Mouse (Mus musculus): ENCODE measurements around the gene Barx1. TPM values are rescaled to one million over a fixed set of nuclear protein-coding genes. Genes with fewer than 3 reads are reported as not detected.
A peak's percentile ranks its signal among the peaks of the same experiment; 100 is the strongest.

The Barx1 gene
- 2.7 and 4.8 TPM in 2 replicates for polyA plus RNA-seq (2016; fragmentation: Nextera tagmentation; extraction: Ambion mirVana)

DNA sequence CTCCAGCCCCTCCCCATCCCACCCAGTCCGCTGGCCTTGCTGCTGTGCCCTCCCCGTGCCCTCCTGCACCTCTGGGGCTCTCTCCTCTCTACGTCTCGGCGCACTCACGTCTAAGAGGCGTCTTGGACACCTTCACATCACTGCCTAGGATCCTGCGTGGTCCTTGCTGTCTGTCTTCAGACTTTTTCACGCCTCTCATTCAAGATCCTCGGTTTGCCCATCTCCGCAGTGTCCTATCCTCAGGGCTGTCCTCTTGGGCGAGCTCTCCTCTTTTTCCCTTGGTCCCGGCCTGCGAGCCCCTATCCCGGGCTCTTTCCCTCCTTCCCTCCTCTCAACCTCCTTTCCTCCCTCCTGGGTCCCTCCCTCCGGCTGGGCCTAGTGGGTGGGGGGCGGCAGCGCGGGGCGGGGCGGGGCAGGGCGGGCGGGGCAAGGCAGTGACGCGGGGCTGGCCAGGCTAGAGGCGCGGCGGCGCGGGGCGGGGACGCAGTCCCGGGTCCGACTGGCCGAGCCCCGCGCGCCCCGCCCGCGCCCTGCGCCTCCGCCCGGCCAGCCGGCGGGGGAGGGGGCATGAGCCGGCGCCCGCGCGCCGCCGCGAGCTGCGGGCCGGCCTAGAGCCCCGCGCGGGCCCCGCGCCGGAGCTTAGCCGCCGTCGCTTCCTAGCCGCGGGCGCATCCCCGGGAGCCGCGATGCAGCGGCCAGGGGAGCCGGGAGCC lies at the start of gene Barx1:
Gene Barx1 (plus strand): TSS at position 568 of the 713 bp plus-strand sequence.
- peaks cover 99% of the 10 kb centered on the region for H3K27me3 ChIP-seq
- under 1% methylated on average over 61 of the region's 73 CpGs for WGBS
- peak within 1 kb of the TSS; percentile 81 for H3K4me2 ChIP-seq
- no peak within 1 kb of the TSS for H3K27ac ChIP-seq
- ATAC-seq (ENCODE audit: insufficient number of reproducible peaks, insufficient read depth, low FRiP score, low TSS enrichment, low read depth) = 0 out of 2 replicates have a peak, but pooled peaks have one; percentile 29
- peak within 1 kb of the TSS; percentile 53 for H3K4me3 ChIP-seq (replicated peaks)
- H3K9me3 ChIP-seq = no peaks in the 10 kb centered on the region
- peaks cover 54% of the 10 kb centered on the region for H3K4me1 ChIP-seq (replicated peaks)
- H3K36me3 ChIP-seq = no peaks in the 10 kb centered on the region
- H3K9ac ChIP-seq (replicated peaks) = peak within 1 kb of the TSS; percentile 63

DNA sequence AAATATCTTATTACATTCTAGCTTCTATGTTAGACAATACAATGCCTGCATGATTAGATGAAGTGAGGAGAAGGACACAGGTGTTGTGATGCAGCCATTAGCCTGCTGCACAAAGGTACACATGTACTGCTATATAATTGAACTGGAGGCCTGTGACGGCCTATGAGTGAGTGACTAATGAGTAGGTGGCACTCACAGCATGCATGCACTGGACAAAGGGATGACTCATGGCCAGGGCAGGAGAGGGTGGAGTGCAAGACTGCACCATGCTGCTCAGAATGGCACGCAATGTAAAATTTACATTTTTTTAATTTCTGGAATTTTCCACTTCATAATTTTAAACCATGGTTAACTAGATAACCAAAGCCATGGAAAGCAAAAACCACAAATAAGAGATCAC lies 48.3 kb upstream of the Barx1 start:
- peaks cover 21% of the 10 kb centered on the region for H3K4me1 ChIP-seq (replicated peaks)
- no peaks in the 10 kb centered on the region for H3K27me3 ChIP-seq
- no peak for ATAC-seq (ENCODE audit: insufficient number of reproducible peaks, insufficient read depth, low FRiP score, low TSS enrichment, low read depth)
- WGBS = 94% methylated on average over 2 of the region's 2 CpGs
- H3K9me3 ChIP-seq = peaks cover 14% of the 10 kb centered on the region
- H3K36me3 ChIP-seq = no peaks in the 10 kb centered on the region; the same call in 1 of the 2 replicates
- H3K4me3 ChIP-seq (replicated peaks) = no peak overlapping the region
- H3K4me2 ChIP-seq = no peak overlapping the region
- no peak overlapping the region for H3K9ac ChIP-seq (replicated peaks)
- H3K27ac ChIP-seq = no peak overlapping the region

DNA sequence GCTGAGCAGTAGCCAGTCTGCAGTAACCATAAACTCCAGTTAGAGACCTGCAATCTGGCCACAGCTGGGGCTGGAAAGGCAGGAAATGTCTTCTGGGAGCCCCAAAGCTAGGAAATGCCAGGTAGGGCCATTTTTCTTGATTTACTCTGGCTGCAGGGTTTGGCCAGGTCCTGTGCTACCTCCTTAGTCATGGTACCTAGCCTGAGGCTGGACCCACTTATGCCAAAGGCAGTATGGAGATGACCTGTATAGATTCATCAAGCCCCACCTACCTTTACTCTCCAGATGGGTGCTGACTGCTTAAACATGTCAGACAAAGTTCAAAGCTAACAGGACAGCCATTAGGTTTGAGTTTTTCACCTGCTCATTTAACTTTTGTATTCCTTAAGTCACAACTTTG lies 45.0 kb upstream of the Barx1 start:
- no peaks in the 10 kb centered on the region for H3K27me3 ChIP-seq
- no peaks in the 10 kb centered on the region; the same call in 1 of the 2 replicates for H3K36me3 ChIP-seq
- no peak for ATAC-seq (ENCODE audit: insufficient number of reproducible peaks, insufficient read depth, low FRiP score, low TSS enrichment, low read depth)
- H3K4me2 ChIP-seq = no peak overlapping the region
- H3K9me3 ChIP-seq = peaks cover 14% of the 10 kb centered on the region
- H3K27ac ChIP-seq = peak overlapping the region; percentile 7; the same call in 1 of the 2 replicates
- no peak overlapping the region for H3K9ac ChIP-seq (replicated peaks)
- H3K4me1 ChIP-seq (replicated peaks) = peaks cover 15% of the 10 kb centered on the region
- H3K4me3 ChIP-seq (replicated peaks) = no peak overlapping the region

DNA sequence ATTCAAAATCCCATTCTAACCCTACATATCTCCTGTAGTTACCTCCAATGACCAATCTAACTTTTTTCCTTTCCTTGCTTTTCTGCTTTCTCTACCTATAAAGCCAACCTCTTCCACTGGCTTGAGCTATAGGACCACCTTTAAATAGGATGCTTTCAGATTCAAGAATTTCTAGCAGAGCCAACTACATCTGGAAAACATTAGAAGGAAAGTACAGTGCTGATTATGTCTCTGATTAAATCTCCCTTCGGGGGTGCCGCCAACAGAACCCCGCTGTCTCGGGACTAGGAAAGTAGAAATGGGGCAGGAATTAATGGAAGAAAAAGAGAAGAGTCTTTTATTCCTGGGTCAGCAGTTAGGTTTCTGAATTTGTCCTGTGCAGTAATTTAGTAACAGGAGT lies 43.9 kb upstream of the Barx1 start:
- Histone ChIP-seq H3K9me3 (peaks cover 14% of the 10 kb centered on the region), H3K27me3 (no peaks in the 10 kb centered on the region), H3K27ac (peak overlapping the region; percentile 72), H3K4me2 (0 out of 2 replicates have a peak overlapping the region, but pooled peaks have one; percentile 8), H3K9ac (replicated peaks) (no peak overlapping the region), H3K4me1 (replicated peaks) (peaks cover 15% of the 10 kb centered on the region), H3K36me3 (no peaks in the 10 kb centered on the region; the same call in 1 of the 2 replicates), H3K4me3 (replicated peaks) (no peak overlapping the region)
- WGBS = 18% methylated on average over 4 of the region's 4 CpGs
- no peak for ATAC-seq (ENCODE audit: insufficient number of reproducible peaks, insufficient read depth, low FRiP score, low TSS enrichment, low read depth)

DNA sequence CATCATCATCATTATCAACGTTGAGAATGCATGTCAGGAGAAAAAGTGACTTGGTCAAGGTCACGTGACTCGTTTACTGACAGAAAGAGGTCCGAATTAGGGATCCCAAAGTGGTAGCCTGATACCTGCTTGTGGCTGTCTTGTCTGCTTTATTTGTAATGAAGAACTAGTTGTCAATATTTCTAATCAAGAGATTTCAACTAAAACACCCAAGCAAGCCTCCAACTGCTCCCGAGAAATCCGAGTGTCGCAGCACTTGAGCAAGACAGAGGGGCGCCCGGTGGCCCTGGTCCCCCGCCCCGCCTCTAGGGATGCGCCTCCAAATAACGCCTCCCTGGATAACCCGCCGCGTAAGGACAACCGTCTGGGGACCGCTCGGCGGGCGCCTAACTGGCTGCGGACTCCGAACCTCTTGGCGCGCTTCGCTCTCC lies 37.8 kb upstream of the Barx1 start:
- ATAC-seq (ENCODE audit: insufficient number of reproducible peaks, insufficient read depth, low FRiP score, low TSS enrichment, low read depth) = peak; percentile 49; the same call in 1 of the 2 replicates

DNA sequence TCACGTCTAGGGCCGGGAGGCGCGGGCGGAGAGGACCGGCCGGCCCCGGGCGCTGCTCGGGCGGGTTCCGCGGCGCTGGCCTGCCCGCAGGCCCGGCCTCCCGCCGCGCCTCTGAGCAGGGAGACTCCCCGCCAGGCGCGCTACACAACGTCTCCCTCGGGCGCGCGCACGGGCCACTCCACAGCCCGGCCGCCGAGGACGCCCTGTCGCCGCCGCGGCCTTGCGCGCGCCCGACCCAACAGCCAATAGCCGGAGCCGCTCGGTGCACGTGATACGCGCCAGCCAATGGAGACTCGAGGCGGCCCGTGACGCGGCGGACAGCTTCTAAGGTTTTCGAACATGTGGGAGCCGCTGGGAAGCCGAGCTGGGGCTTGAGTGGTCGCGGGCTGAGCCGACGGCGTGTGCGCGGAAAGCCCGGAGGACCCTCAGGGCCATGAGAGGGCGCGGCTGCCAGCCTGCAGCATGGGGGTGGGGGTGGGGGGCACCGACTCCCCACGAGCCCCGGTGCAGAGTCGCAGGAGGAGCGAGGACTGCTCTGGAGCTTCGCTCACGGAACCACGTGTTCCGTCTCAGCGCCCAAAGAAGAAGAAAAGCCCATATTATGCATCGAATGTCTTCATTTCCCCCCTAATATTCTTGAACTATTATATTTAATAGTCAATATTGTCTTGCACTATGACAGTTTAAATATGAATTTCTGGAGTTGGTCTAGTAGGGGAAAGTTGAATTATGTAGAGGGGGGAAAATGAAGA lies 37.2 kb upstream of the Barx1 start, which contains the start of gene Ptpdc1:
Gene Ptpdc1 (minus strand): TSS at position 232 of the 752 bp plus-strand sequence.
- 3% methylated on average over 76 of the region's 76 CpGs for WGBS
- Histone ChIP-seq H3K27me3 (no peaks in the 10 kb centered on the region), H3K4me3 (replicated peaks) (peak within 1 kb of the TSS; percentile 78), H3K9ac (replicated peaks) (peak within 1 kb of the TSS; percentile 89), H3K4me1 (replicated peaks) (0 out of 2 replicates have a peak, but pooled peaks cover 5% of the 10 kb centered on the region), H3K36me3 (no peaks in the 10 kb centered on the region), H3K9me3 (no peaks in the 10 kb centered on the region), H3K27ac (peak within 1 kb of the TSS; percentile 80), H3K4me2 (peak within 1 kb of the TSS; percentile 70)
- peak; percentile 96 for ATAC-seq (ENCODE audit: insufficient number of reproducible peaks, insufficient read depth, low FRiP score, low TSS enrichment, low read depth)

More for the DNA sequence above, 37.8 kb upstream of the Barx1 start:
- peak overlapping the region; percentile 89 for H3K9ac ChIP-seq (replicated peaks)
- H3K9me3 ChIP-seq = no peaks in the 10 kb centered on the region
- peak overlapping the region; percentile 70 for H3K4me2 ChIP-seq
- 3% methylated on average over 26 of the region's 26 CpGs for WGBS
- 0 out of 2 replicates have a peak, but pooled peaks cover 5% of the 10 kb centered on the region for H3K4me1 ChIP-seq (replicated peaks)
- H3K4me3 ChIP-seq (replicated peaks) = peak overlapping the region; percentile 78
- no peaks in the 10 kb centered on the region for H3K36me3 ChIP-seq
- H3K27ac ChIP-seq = peak overlapping the region; percentile 80
- H3K27me3 ChIP-seq = no peaks in the 10 kb centered on the region

DNA sequence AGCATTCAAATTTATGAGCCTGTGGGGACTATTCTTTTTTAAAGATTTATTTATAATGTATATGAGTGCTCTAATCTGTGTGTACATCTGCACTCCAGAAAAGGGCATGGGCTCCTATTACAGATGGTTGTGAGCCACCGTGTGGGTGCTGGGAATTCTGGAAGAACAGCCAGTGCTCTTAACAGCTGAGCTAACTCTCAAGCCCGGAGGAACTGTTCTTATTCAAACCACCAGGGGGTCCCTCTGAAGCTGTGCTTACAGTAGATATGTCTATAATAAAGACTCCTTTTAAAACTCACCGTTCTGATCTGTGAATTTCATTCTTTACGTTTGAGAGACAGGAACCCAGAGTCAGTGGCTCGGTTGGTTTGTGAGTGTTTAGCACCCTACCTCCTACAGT lies 31.1 kb upstream of the Barx1 start:
- H3K4me3 ChIP-seq (replicated peaks) = no peak overlapping the region
- H3K4me1 ChIP-seq (replicated peaks) = no peaks in the 10 kb centered on the region
- no peak for ATAC-seq (ENCODE audit: insufficient number of reproducible peaks, insufficient read depth, low FRiP score, low TSS enrichment, low read depth)
- no peak overlapping the region for H3K27ac ChIP-seq
- H3K9ac ChIP-seq (replicated peaks) = no peak overlapping the region
- no peaks in the 10 kb centered on the region for H3K27me3 ChIP-seq
- no peaks in the 10 kb centered on the region for H3K9me3 ChIP-seq
- 66% methylated on average over 5 of the region's 5 CpGs for WGBS
- H3K36me3 ChIP-seq = no peaks in the 10 kb centered on the region
- H3K4me2 ChIP-seq = no peak overlapping the region

DNA sequence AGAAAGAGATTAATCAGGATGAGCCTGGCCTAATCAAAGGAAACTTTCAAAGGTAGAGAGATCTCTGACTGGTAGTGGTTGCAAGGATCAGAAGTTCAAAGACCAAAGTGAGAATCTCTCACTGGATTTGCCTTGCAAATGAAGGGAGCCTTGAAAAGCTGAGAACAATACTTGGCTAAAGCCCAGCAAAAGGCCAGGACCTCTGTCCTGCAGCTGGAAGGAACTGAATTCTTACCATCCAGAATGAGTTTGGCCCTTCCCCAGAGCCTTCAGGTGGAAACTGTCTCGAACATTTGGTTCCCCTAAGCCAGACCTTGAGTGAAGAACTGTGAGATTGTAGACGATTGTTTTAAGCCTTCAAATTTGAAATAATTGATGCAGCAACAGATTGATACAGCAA lies 25.1 kb upstream of the Barx1 start:
- no peak overlapping the region for H3K4me3 ChIP-seq (replicated peaks)
- no peak for ATAC-seq (ENCODE audit: insufficient number of reproducible peaks, insufficient read depth, low FRiP score, low TSS enrichment, low read depth)
- no peaks in the 10 kb centered on the region for H3K4me1 ChIP-seq (replicated peaks)
- 68% methylated on average over 2 of the region's 2 CpGs for WGBS
- H3K27me3 ChIP-seq = no peaks in the 10 kb centered on the region
- H3K9ac ChIP-seq (replicated peaks) = no peak overlapping the region
- no peaks in the 10 kb centered on the region for H3K9me3 ChIP-seq
- no peak overlapping the region for H3K4me2 ChIP-seq
- H3K27ac ChIP-seq = no peak overlapping the region
- H3K36me3 ChIP-seq = no peaks in the 10 kb centered on the region

DNA sequence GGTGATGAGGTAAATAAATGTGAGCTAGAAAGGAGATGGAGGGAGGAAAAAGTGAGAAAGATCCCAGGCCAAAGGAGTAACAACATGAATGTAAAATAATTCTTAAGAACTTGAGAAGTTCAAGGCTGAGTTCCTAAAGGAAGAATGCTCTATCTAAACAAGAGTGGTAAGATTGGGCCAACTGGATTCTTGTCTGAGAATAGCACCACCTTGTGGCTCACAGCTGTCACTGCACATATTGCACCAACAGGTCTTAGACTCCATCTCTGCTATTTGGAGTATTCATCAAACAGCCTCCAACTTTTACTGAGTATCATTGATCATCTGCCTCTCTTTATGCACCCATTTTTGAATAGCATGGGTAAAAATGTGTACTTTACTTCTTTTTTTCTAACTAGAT lies 23.2 kb upstream of the Barx1 start:
- no peak overlapping the region for H3K9ac ChIP-seq (replicated peaks)

DNA sequence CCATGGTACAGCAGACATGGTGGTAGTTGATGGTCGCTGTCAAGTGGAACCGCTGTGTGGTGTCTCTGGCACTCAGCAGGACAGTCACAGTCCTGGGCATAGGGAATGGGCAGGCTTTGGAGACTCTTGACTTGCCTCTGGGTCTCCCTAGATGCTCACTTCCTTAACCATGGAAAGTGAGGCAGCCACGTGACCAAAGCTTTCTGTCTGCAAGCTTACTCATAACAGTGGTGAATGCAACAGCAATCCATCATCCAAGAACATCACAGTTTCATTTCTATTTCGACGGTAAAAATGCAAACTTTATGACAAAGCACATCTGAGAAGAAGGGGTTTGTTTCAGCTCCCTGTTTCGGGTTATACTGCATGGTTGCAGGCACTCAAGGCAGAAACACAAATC lies 19.7 kb upstream of the Barx1 start:
- H3K4me1 ChIP-seq (replicated peaks) = no peaks in the 10 kb centered on the region
- no peak overlapping the region for H3K27ac ChIP-seq
- no peaks in the 10 kb centered on the region for H3K27me3 ChIP-seq
- no peak for ATAC-seq (ENCODE audit: insufficient number of reproducible peaks, insufficient read depth, low FRiP score, low TSS enrichment, low read depth)
- 88% methylated on average over 6 of the region's 6 CpGs for WGBS
- H3K9me3 ChIP-seq = no peaks in the 10 kb centered on the region
- H3K4me3 ChIP-seq (replicated peaks) = no peak overlapping the region
- H3K9ac ChIP-seq (replicated peaks) = no peak overlapping the region
- H3K4me2 ChIP-seq = no peak overlapping the region
- no peaks in the 10 kb centered on the region for H3K36me3 ChIP-seq

More for the DNA sequence above, 23.2 kb upstream of the Barx1 start:
- no peaks in the 10 kb centered on the region for H3K36me3 ChIP-seq
- no peak overlapping the region for H3K27ac ChIP-seq
- no peak overlapping the region for H3K4me2 ChIP-seq
- H3K9me3 ChIP-seq = no peaks in the 10 kb centered on the region
- no peak for ATAC-seq (ENCODE audit: insufficient number of reproducible peaks, insufficient read depth, low FRiP score, low TSS enrichment, low read depth)
- H3K4me3 ChIP-seq (replicated peaks) = no peak overlapping the region
- H3K4me1 ChIP-seq (replicated peaks) = no peaks in the 10 kb centered on the region
- H3K27me3 ChIP-seq = no peaks in the 10 kb centered on the region

DNA sequence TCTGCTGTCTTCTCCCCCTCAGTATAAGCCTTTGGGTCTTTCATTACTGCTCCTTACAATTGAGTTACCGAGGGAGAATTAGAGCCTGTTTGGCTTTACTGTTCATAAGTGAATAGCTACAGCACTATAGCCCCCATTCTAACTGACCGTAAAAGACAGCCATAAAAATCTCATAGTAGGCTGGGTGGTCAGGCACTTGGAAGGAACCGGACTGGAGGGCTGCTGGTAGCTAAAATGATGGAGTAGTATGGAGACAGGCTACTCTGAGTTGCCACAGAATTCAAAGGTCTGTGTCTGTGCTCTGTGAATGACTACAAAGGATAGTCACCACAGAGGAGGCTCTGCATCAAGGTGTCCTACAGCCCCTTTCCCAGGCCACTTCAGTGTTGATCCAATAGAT lies 18.8 kb upstream of the Barx1 start:
- Histone ChIP-seq H3K4me1 (replicated peaks) (no peaks in the 10 kb centered on the region), H3K27me3 (no peaks in the 10 kb centered on the region), H3K4me3 (replicated peaks) (no peak overlapping the region), H3K36me3 (no peaks in the 10 kb centered on the region), H3K4me2 (no peak overlapping the region), H3K27ac (no peak overlapping the region), H3K9me3 (no peaks in the 10 kb centered on the region), H3K9ac (replicated peaks) (no peak overlapping the region)
- WGBS = 48% methylated on average over 3 of the region's 3 CpGs
- no peak for ATAC-seq (ENCODE audit: insufficient number of reproducible peaks, insufficient read depth, low FRiP score, low TSS enrichment, low read depth)

Data from limb, embryonic 12.5 days (tissue).